30 mouse cellular contexts compared by ENCODE assay signal in the genomic region with DNA sequence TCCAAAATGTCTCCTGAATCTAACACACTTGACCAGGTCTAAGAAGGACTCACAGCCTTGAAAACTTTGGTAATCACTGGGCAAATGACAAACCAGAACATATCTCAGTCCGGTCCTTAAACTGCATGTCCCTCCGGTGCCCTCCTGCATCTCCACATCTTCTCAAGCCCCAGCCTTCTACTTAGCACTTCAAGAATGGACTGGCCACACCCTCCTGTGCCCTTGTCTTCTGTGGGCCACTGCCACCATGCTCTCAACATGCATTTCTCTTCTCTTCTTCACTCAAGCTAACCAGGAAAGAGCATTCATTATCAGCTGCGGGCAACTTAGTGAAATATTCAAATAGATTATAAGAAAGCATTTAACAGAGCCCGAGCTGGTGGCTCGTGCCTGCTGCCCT.
"Had no signal": no experiment of that assay in that cellular context is flagged by ENCODE, and none has a peak within 500 bp of the region (broad histone marks: within the 10 kb centered on the region; RNA-seq: fewer than 3 reads in every experiment).

No protein-coding gene starts in this region.

- H3K9me3 ChIP-seq: limb, embryonic 10.5 days; limb, embryonic 12.5 days; limb, embryonic 13.5 days; limb, embryonic 15.5 days; liver, embryonic 12.5 days; liver, embryonic 13.5 days; liver, embryonic 15.5 days; lung, embryonic 15.5 days; midbrain, embryonic 10.5 days; midbrain, embryonic 12.5 days; midbrain, embryonic 13.5 days; midbrain, embryonic 15.5 days had no signal

- H3K9ac ChIP-seq: limb, embryonic 12.5 days; limb, embryonic 13.5 days; limb, embryonic 15.5 days; liver, embryonic 12.5 days; liver, embryonic 13.5 days; liver, embryonic 14.5 days; liver, embryonic 15.5 days; liver, postnatal 0 days; lung, embryonic 14.5 days; lung, embryonic 15.5 days; midbrain, embryonic 12.5 days; midbrain, embryonic 13.5 days; midbrain, embryonic 15.5 days had no signal

- H3K27ac ChIP-seq: left cerebral cortex, adult 2 months; limb, embryonic 10.5 days; limb, embryonic 12.5 days; limb, embryonic 13.5 days; limb, embryonic 15.5 days; liver, embryonic 12.5 days; liver, embryonic 13.5 days; liver, embryonic 14.5 days; liver, embryonic 15.5 days; lung, embryonic 15.5 days; macrophage; midbrain, embryonic 10.5 days; midbrain, embryonic 12.5 days; midbrain, embryonic 13.5 days; midbrain, embryonic 15.5 days had no signal

- DNase-seq: left cerebral cortex, postnatal 4 days; liver, embryonic 13.5 days; liver, postnatal 0 days; lung, adult 18-20 months; lung, adult 2 months; lung, embryonic 14.5 days; lung, postnatal 10 days; lung, postnatal 14 days; lung, postnatal 36 days; lung, postnatal 4 days; midbrain, embryonic 14.5 days had no signal

- H3K36me3 ChIP-seq: limb, embryonic 10.5 days; limb, embryonic 12.5 days; limb, embryonic 15.5 days; liver, embryonic 12.5 days; liver, embryonic 13.5 days; liver, embryonic 15.5 days; lung, embryonic 15.5 days; midbrain, embryonic 10.5 days; midbrain, embryonic 12.5 days; midbrain, embryonic 13.5 days; midbrain, embryonic 15.5 days had no signal

- H3K4me1 ChIP-seq: liver, embryonic 12.5 days; liver, embryonic 13.5 days; liver, embryonic 15.5 days; megakaryocyte, embryonic 14.5 days; midbrain, embryonic 15.5 days had no signal

- H3K4me2 ChIP-seq: limb, embryonic 12.5 days; limb, embryonic 13.5 days; limb, embryonic 15.5 days; liver, embryonic 12.5 days; liver, embryonic 13.5 days; liver, embryonic 15.5 days; lung, embryonic 14.5 days; lung, embryonic 15.5 days; midbrain, embryonic 11.5 days; midbrain, embryonic 12.5 days; midbrain, embryonic 13.5 days; midbrain, embryonic 15.5 days had no signal

- H3K4me3 ChIP-seq: left cerebral cortex, adult 2 months; limb, embryonic 10.5 days; limb, embryonic 12.5 days; limb, embryonic 13.5 days; limb, embryonic 15.5 days; liver, embryonic 12.5 days; liver, embryonic 13.5 days; liver, embryonic 15.5 days; lung, embryonic 15.5 days; megakaryocyte, embryonic 14.5 days; midbrain, embryonic 10.5 days; midbrain, embryonic 12.5 days; midbrain, embryonic 13.5 days; midbrain, embryonic 15.5 days; myocyte had no signal

- ATAC-seq: liver, embryonic 12.5 days; liver, postnatal 0 days; lung, postnatal 0 days; midbrain, embryonic 13.5 days; midbrain, embryonic 15.5 days; midbrain, embryonic 16.5 days had no signal

- H3K27me3 ChIP-seq: limb, embryonic 12.5 days; limb, embryonic 13.5 days; limb, embryonic 15.5 days; liver, embryonic 12.5 days; liver, embryonic 13.5 days; liver, embryonic 15.5 days; lung, embryonic 15.5 days; megakaryocyte, embryonic 14.5 days; midbrain, embryonic 12.5 days; midbrain, embryonic 13.5 days; midbrain, embryonic 15.5 days had no signal
